Mouse (Mus musculus): ENCODE results near the gene Hmgb2.

Gene Hmgb2

GRCm38 (mm10) chr8:57560926-57561325 is 49.2 kb downstream of the Hmgb2 start:
- DNase-seq (ENCODE audit: low spot score): no peak

DNA sequence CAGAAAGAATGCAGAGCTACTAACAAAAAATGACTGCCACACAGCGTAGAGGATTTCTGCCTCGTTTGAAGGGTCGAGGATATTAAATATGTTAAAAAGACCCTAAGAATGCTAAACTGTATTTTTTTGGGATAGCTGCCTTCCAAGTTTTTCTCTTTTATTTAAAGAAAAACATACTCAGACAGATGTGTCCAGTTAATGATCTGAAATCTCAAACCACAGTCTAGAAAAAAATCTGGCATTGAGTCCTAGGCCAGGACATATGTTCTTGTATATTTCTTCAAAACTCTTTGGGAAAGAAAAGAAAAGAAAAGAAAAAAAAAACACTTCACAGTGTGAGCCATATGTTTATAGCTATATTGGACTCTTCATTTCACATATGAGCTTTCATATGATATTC is 51.0 kb downstream of the Hmgb2 start:
- no peak for DNase-seq (ENCODE audit: low spot score)

GRCm38 (mm10) chr8:57563726-57564125 is 52.0 kb downstream of the Hmgb2 start:
- DNase-seq (ENCODE audit: low spot score): no peak

DNA sequence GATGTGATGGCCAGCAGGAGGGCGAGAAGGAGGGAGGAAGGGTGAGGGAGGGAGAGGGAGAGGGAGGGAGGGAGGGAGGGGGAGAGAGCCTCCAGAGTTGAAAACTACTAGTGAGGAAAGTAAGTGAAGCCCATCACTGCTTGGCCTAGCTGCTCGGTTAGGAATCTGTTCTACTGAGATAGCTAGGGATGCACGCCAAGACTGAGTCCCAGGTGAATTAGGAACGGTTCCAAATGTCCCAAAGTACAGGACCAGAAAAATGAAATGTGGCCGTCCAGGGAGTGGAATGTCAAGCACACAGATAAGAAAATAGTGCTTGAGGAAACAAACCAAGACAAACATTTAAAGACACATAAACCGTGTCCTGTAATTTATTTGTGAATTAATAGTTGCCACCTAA is 53.3 kb downstream of the Hmgb2 start:
- DNase-seq (ENCODE audit: low spot score): no peak
